Mouse (Mus musculus): ENCODE measurements at regions not wholly inside any gene's neighbourhood (a gene's known extent, or its start where the extent isn't known, plus 50 kb on each side); places are given as distances from the start of the nearest gene placed in this dataset.

- WGBS = 95% methylated on average over 6 of the region's 6 CpGs
- H3K27ac ChIP-seq = no peak overlapping the region
- H3K9ac ChIP-seq = no peak overlapping the region
- H3K36me3 ChIP-seq = no peaks in the 10 kb centered on the region
- no peak overlapping the region for H3K4me2 ChIP-seq (replicated peaks)
- no peak for ATAC-seq (ENCODE audit: low FRiP score, low read depth)
- 0 out of 2 replicates have a peak, but pooled peaks cover 6% of the 10 kb centered on the region for H3K4me1 ChIP-seq
- no peaks in the 10 kb centered on the region for H3K27me3 ChIP-seq
- no peak overlapping the region for H3K4me3 ChIP-seq
- H3K9me3 ChIP-seq = no peaks in the 10 kb centered on the region
These were observed 82.9 kb downstream of the Gm4791 start for GRCm38 (mm10) chr9:47081407-47081806.

- Histone ChIP-seq H3K9me3 (no peaks in the 10 kb centered on the region), H3K36me3 (no peaks in the 10 kb centered on the region), H3K27me3 (no peaks in the 10 kb centered on the region), H3K27ac (no peak overlapping the region), H3K4me2 (replicated peaks) (no peak overlapping the region), H3K4me1 (no peaks in the 10 kb centered on the region), H3K9ac (no peak overlapping the region), H3K4me3 (no peak overlapping the region)
- WGBS = 63% methylated on average over 10 of the region's 10 CpGs
- ATAC-seq (ENCODE audit: low FRiP score, low read depth) = no peak
These were observed 93.3 kb downstream of the Gm4791 start for GRCm38 (mm10) chr9:47091796-47092195.

- H3K4me3 ChIP-seq = no peak overlapping the region
- H3K9ac ChIP-seq = no peak overlapping the region
- H3K9me3 ChIP-seq = no peaks in the 10 kb centered on the region
- H3K4me2 ChIP-seq (replicated peaks) = no peak overlapping the region
- ATAC-seq (ENCODE audit: low FRiP score, low read depth) = no peak
- no peaks in the 10 kb centered on the region for H3K27me3 ChIP-seq
- no peak overlapping the region for H3K27ac ChIP-seq
- H3K4me1 ChIP-seq = no peaks in the 10 kb centered on the region
- WGBS = 93% methylated on average over 4 of the region's 4 CpGs
- no peaks in the 10 kb centered on the region for H3K36me3 ChIP-seq
These were observed 97.1 kb downstream of the Gm4791 start for GRCm38 (mm10) chr9:47095656-47096055.

- ATAC-seq (ENCODE audit: low FRiP score, low read depth) = no peak
- H3K4me1 ChIP-seq = no peaks in the 10 kb centered on the region
- H3K9ac ChIP-seq = no peak overlapping the region
- H3K4me2 ChIP-seq (replicated peaks) = no peak overlapping the region
- no peaks in the 10 kb centered on the region for H3K9me3 ChIP-seq
- H3K27me3 ChIP-seq = no peaks in the 10 kb centered on the region
- H3K27ac ChIP-seq = no peak overlapping the region
- H3K4me3 ChIP-seq = no peak overlapping the region
- H3K36me3 ChIP-seq = no peaks in the 10 kb centered on the region
- 73% methylated on average over 3 of the region's 3 CpGs for WGBS
These were observed 104.8 kb downstream of the Gm4791 start for GRCm38 (mm10) chr9:47103316-47103715.

- Histone ChIP-seq H3K9ac (no peak overlapping the region), H3K4me2 (replicated peaks) (no peak overlapping the region), H3K4me3 (no peak overlapping the region), H3K4me1 (no peaks in the 10 kb centered on the region), H3K27ac (no peak overlapping the region), H3K36me3 (no peaks in the 10 kb centered on the region), H3K9me3 (no peaks in the 10 kb centered on the region), H3K27me3 (no peaks in the 10 kb centered on the region)
- ATAC-seq (ENCODE audit: low FRiP score, low read depth) = no peak
- WGBS = 91% methylated on average over 5 of the region's 5 CpGs
These were observed 105.4 kb downstream of the Gm4791 start for GRCm38 (mm10) chr9:47103966-47104365.

GRCm38 (mm10) chr9:47108096-47108495 is 109.6 kb downstream of the Gm4791 start:
- Histone ChIP-seq H3K27me3 (no peaks in the 10 kb centered on the region), H3K9ac (no peak overlapping the region), H3K9me3 (no peaks in the 10 kb centered on the region), H3K36me3 (no peaks in the 10 kb centered on the region), H3K4me3 (no peak overlapping the region), H3K4me1 (no peaks in the 10 kb centered on the region), H3K27ac (no peak overlapping the region), H3K4me2 (replicated peaks) (no peak overlapping the region)
- 50% methylated on average over 5 of the region's 5 CpGs for WGBS
- ATAC-seq (ENCODE audit: low FRiP score, low read depth) = no peak

GRCm38 (mm10) chr9:47119253-47119652 is 120.7 kb downstream of the Gm4791 start:
- ATAC-seq (ENCODE audit: low FRiP score, low read depth) = no peak
- H3K4me1 ChIP-seq = no peaks in the 10 kb centered on the region
- WGBS = 87% methylated on average over 8 of the region's 8 CpGs
- no peak overlapping the region for H3K9ac ChIP-seq
- no peak overlapping the region for H3K4me3 ChIP-seq
- no peaks in the 10 kb centered on the region for H3K36me3 ChIP-seq
- no peaks in the 10 kb centered on the region for H3K9me3 ChIP-seq
- 0 out of 2 replicates have a peak, but pooled peaks cover 4% of the 10 kb centered on the region for H3K27me3 ChIP-seq
- no peak overlapping the region for H3K27ac ChIP-seq
- no peak overlapping the region for H3K4me2 ChIP-seq (replicated peaks)

GRCm38 (mm10) chr9:47123113-47123512 is 124.6 kb downstream of the Gm4791 start:
- Histone ChIP-seq H3K27me3 (no peaks in the 10 kb centered on the region), H3K4me2 (replicated peaks) (no peak overlapping the region), H3K9me3 (no peaks in the 10 kb centered on the region), H3K9ac (no peak overlapping the region), H3K4me1 (no peaks in the 10 kb centered on the region), H3K36me3 (no peaks in the 10 kb centered on the region), H3K27ac (no peak overlapping the region), H3K4me3 (no peak overlapping the region)
- WGBS = 88% methylated on average over 2 of the region's 2 CpGs
- ATAC-seq (ENCODE audit: low FRiP score, low read depth) = no peak

- no peak overlapping the region for H3K9ac ChIP-seq
- H3K4me2 ChIP-seq (replicated peaks) = no peak overlapping the region
- H3K36me3 ChIP-seq = no peaks in the 10 kb centered on the region
- no peak overlapping the region for H3K4me3 ChIP-seq
- H3K4me1 ChIP-seq = no peaks in the 10 kb centered on the region
- ATAC-seq (ENCODE audit: low FRiP score, low read depth) = no peak
- WGBS = 83% methylated on average over 3 of the region's 3 CpGs
- no peaks in the 10 kb centered on the region for H3K27me3 ChIP-seq
- no peak overlapping the region for H3K27ac ChIP-seq
- H3K9me3 ChIP-seq = no peaks in the 10 kb centered on the region
These were observed 127.0 kb downstream of the Gm4791 start for GRCm38 (mm10) chr9:47125517-47125916.

- Histone ChIP-seq H3K27ac (no peak overlapping the region), H3K36me3 (no peaks in the 10 kb centered on the region), H3K4me1 (no peaks in the 10 kb centered on the region), H3K27me3 (no peaks in the 10 kb centered on the region), H3K4me3 (no peak overlapping the region), H3K4me2 (replicated peaks) (no peak overlapping the region), H3K9me3 (no peaks in the 10 kb centered on the region), H3K9ac (no peak overlapping the region)
- 76% methylated on average over 2 of the region's 2 CpGs for WGBS
- no peak for ATAC-seq (ENCODE audit: low FRiP score, low read depth)
These were observed 127.7 kb downstream of the Gm4791 start for GRCm38 (mm10) chr9:47126236-47126635.

GRCm38 (mm10) chr9:47127756-47128424 is 129.3 kb downstream of the Gm4791 start:
- 88% methylated on average over 11 of the region's 11 CpGs for WGBS

GRCm38 (mm10) chr9:47129101-47129500 is 130.6 kb downstream of the Gm4791 start:
- Histone ChIP-seq H3K36me3 (no peaks in the 10 kb centered on the region), H3K27me3 (peaks cover 5% of the 10 kb centered on the region; the same call in 1 of the 2 replicates), H3K9me3 (no peaks in the 10 kb centered on the region), H3K4me3 (no peak overlapping the region), H3K27ac (no peak overlapping the region), H3K9ac (no peak overlapping the region), H3K4me1 (no peaks in the 10 kb centered on the region), H3K4me2 (replicated peaks) (no peak overlapping the region)
- no peak for ATAC-seq (ENCODE audit: low FRiP score, low read depth)

More at GRCm38 (mm10) chr9:47127756-47128424, 129.3 kb downstream of the Gm4791 start:
- ATAC-seq (ENCODE audit: low FRiP score, low read depth) = no peak
- Histone ChIP-seq H3K4me2 (replicated peaks) (no peak overlapping the region), H3K27me3 (no peaks in the 10 kb centered on the region), H3K4me1 (no peaks in the 10 kb centered on the region), H3K9ac (no peak overlapping the region), H3K36me3 (no peaks in the 10 kb centered on the region), H3K9me3 (no peaks in the 10 kb centered on the region), H3K27ac (no peak overlapping the region), H3K4me3 (no peak overlapping the region)

GRCm38 (mm10) chr9:47133454-47133853 is 134.9 kb downstream of the Gm4791 start:
- WGBS = 68% methylated on average over 5 of the region's 5 CpGs
- Histone ChIP-seq H3K4me2 (replicated peaks) (no peak overlapping the region), H3K4me1 (no peaks in the 10 kb centered on the region)

More at GRCm38 (mm10) chr9:47133454-47133853, 134.9 kb downstream of the Gm4791 start:
- no peak overlapping the region for H3K27ac ChIP-seq
- H3K9ac ChIP-seq = no peak overlapping the region
- H3K4me3 ChIP-seq = no peak overlapping the region
- H3K36me3 ChIP-seq = no peaks in the 10 kb centered on the region
- peaks cover 6% of the 10 kb centered on the region; the same call in 1 of the 2 replicates for H3K27me3 ChIP-seq
- ATAC-seq (ENCODE audit: low FRiP score, low read depth) = no peak
- no peaks in the 10 kb centered on the region for H3K9me3 ChIP-seq

Data from limb, embryonic 13.5 days (tissue).